Mouse (Mus musculus) stomach, embryonic 16.5 days (tissue): ENCODE results near the gene Aifm1. TPM values are rescaled to one million over a fixed set of nuclear protein-coding genes. Genes with fewer than 3 reads are reported as not detected.
A peak's percentile ranks its signal among the peaks of the same experiment; 100 is the strongest.

ENCODE experiments used
- ATAC-seq: fragments of 200-750 bp; cut with Nextera tagmentation; 2 replicates; pipeline ENCODE4 v1.8.0; 2017; ENCODE audit warnings: moderate number of reproducible peaks, moderate TSS enrichment; ENCODE audit not compliant: insufficient read depth, low FRiP score
- H3K27ac ChIP-seq: fragments of 300-500 bp; sonication (generic); 2 replicates; pipeline ENCODE4 v1.5.1; 2014; ENCODE audit warnings: low read length
- H3K27me3 ChIP-seq: fragments of 300-500 bp; sonication (generic); 2 replicates; pipeline ENCODE4 v1.6.1; 2014; ENCODE audit warnings: low read length, control low read depth, mixed read lengths; ENCODE audit not compliant: control insufficient read depth, insufficient read depth
- H3K36me3 ChIP-seq: fragments of 300-500 bp; sonication (generic); 2 replicates; pipeline ENCODE4 v1.6.1; 2014; ENCODE audit warnings: low read length; ENCODE audit not compliant: control insufficient read depth, insufficient read depth
- H3K4me1 ChIP-seq: fragments of 300-500 bp; sonication (generic); 2 replicates; pipeline ENCODE4 v1.6.1; 2014; ENCODE audit warnings: low read length, control low read depth, mixed read lengths; ENCODE audit not compliant: control insufficient read depth, insufficient read depth
- H3K4me2 ChIP-seq: fragments of 300-500 bp; sonication (generic); 2 replicates; pipeline ENCODE4 v1.6.1; 2014; ENCODE audit warnings: low read depth, low read length, mixed read lengths
- H3K4me3 ChIP-seq: fragments of 300-500 bp; sonication (generic); replicated peaks from 2 replicates; pipeline ENCODE4 v1.5.1; 2014; ENCODE audit warnings: mild to moderate bottlenecking, low read length
- H3K9ac ChIP-seq: fragments of 300-500 bp; sonication (generic); 2 replicates; pipeline ENCODE4 v1.6.1; 2014; ENCODE audit warnings: low read length
- H3K9me3 ChIP-seq: fragments of 300-500 bp; sonication (generic); replicated peaks from 2 replicates; pipeline ENCODE4 v1.6.1; 2016; ENCODE audit warnings: low read length, control low read depth; ENCODE audit not compliant: control insufficient read depth
- WGBS: fragments of 180-500 bp; shearing (Covaris S2); extraction: QIAGEN DNeasy Blood & Tissue Kit; methylation state at CpG from one replicate; pipeline ENCODE4 v1.1.7; 2014; 5-methylcytosine and 5-hydroxymethylcytosine counted together
- polyA plus RNA-seq: library from polyadenylated mRNA; unstranded; fragments of >200 nt; fragmentation: Nextera tagmentation; extraction: Ambion mirVana; gene quantifications from 2 replicates; pipeline ENCODE4 v1.2.1, GENCODE M21; 2015

Aifm1 gene
- polyA plus RNA-seq, result 78.0 and 81.0 TPM in 2 replicates

- WGBS, result 12% methylated on average over 40 of the region's 45 CpGs
Measured at GRCm38 (mm10) chrX:48513166-48513807, at the start of gene Aifm1. Gene Aifm1 (minus strand): TSS chrX:48513563.

GRCm38 (mm10) chrX:48532175-48532574, 18.8 kb upstream of the Aifm1 start:
- Histone ChIP-seq H3K27ac (no peak overlapping the region), H3K4me3 (no peak overlapping the region), H3K27me3 (no peaks in the 10 kb centered on the region), H3K9ac (no peak overlapping the region), H3K9me3 (no peaks in the 10 kb centered on the region), H3K4me1 (no peaks in the 10 kb centered on the region), H3K36me3 (no peaks in the 10 kb centered on the region), H3K4me2 (no peak overlapping the region)
- WGBS, result 29% methylated on average over 3 of the region's 3 CpGs
- no peak for ATAC-seq

More at GRCm38 (mm10) chrX:48513166-48513807, at the start of gene Aifm1:
- Histone ChIP-seq H3K36me3 (no peaks in the 10 kb centered on the region), H3K27ac (peak within 1 kb of the TSS; percentile 33; the same call in 1 of the 2 replicates), H3K9ac (peak within 1 kb of the TSS; percentile 77), H3K4me1 (no peaks in the 10 kb centered on the region), H3K4me2 (peak within 1 kb of the TSS; percentile 57), H3K27me3 (no peaks in the 10 kb centered on the region), H3K9me3 (no peaks in the 10 kb centered on the region), H3K4me3 (peak within 1 kb of the TSS; percentile 62)
- ATAC-seq, result peak; percentile 100

DNA sequence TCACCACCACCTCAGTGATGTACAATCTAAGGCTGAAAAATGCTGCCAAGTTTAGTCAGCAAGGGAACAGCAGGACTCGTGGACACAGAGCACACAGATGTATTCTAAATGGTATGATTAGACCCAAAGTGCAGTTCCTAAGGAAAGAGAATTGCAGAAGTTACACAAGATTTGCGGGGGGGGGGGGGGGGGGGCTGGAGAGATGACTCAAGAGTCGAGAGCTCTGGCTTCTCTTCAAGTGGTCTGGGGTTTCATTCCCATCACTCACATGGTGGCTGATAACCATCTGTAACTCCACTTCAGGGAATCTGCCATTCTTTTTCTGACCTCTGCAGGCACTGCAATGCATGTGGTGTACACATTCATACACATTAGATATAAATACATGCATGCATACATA, 13.1 kb upstream of the Aifm1 start:
- Histone ChIP-seq H3K9ac (no peak overlapping the region), H3K4me3 (no peak overlapping the region), H3K27me3 (no peaks in the 10 kb centered on the region), H3K4me1 (no peaks in the 10 kb centered on the region), H3K27ac (no peak overlapping the region), H3K9me3 (no peaks in the 10 kb centered on the region), H3K4me2 (no peak overlapping the region), H3K36me3 (no peaks in the 10 kb centered on the region)
- 39% methylated on average over 2 of the region's 3 CpGs for WGBS
- no peak for ATAC-seq

GRCm38 (mm10) chrX:48525866-48526265, 12.5 kb upstream of the Aifm1 start:
- 56% methylated on average over 8 of the region's 8 CpGs for WGBS
- Histone ChIP-seq H3K4me3 (no peak overlapping the region), H3K27ac (no peak overlapping the region), H3K4me2 (no peak overlapping the region), H3K9me3 (no peaks in the 10 kb centered on the region), H3K4me1 (no peaks in the 10 kb centered on the region), H3K36me3 (no peaks in the 10 kb centered on the region), H3K9ac (no peak overlapping the region), H3K27me3 (no peaks in the 10 kb centered on the region)
- no peak for ATAC-seq

DNA sequence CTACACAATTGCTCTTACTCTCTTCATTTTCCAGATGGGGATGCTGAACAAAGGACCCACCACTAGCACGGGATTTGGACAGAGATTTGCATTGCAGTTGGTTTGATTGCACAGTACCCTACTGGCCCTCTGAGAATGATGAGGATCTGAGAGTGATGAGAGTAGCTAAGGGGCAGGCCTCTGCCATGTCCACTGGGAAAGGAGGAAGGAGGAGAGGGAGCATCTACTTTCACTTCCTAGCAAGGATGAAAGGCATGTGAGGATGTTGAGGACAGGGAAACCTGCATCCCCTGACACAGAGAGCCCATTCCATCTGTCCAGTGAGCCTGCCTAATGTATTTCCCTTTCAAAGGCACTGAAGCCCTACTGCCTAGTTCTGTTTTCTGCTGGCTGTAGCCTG, 12.0 kb upstream of the Aifm1 start:
- H3K36me3 ChIP-seq, result no peaks in the 10 kb centered on the region
- H3K4me2 ChIP-seq, result no peak overlapping the region
- H3K4me1 ChIP-seq, result no peaks in the 10 kb centered on the region
- no peaks in the 10 kb centered on the region for H3K9me3 ChIP-seq
- no peak for ATAC-seq
- no peak overlapping the region for H3K27ac ChIP-seq
- no peaks in the 10 kb centered on the region for H3K27me3 ChIP-seq
- WGBS, result 68% methylated on average over 1 of the region's 1 CpGs
- no peak overlapping the region for H3K9ac ChIP-seq
- H3K4me3 ChIP-seq, result no peak overlapping the region

DNA sequence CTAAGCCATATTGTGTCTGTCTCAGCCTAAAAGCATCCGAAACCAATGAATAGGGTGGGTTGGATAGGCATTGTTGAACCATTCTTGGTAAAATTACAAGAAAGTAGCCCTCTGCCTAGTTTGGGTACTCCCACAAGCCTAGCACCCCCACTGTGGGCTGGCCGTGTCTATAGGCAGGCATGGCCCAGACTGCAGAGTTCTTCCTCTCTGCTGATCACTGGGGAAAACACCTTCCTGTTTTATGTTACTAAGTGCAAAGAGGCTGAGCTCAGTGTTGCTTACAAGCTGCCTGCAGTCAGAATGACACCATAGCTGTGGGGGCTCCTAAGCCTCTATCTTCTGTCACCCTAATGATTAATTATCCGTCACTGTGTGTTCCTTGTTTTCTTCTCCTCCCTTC, 10.1 kb upstream of the Aifm1 start:
- Histone ChIP-seq H3K4me2 (no peak overlapping the region), H3K4me1 (no peaks in the 10 kb centered on the region), H3K27me3 (no peaks in the 10 kb centered on the region), H3K9ac (no peak overlapping the region), H3K4me3 (no peak overlapping the region), H3K36me3 (no peaks in the 10 kb centered on the region), H3K9me3 (no peaks in the 10 kb centered on the region), H3K27ac (no peak overlapping the region)
- ATAC-seq, result no peak
- WGBS, result 67% methylated on average over 3 of the region's 3 CpGs

DNA sequence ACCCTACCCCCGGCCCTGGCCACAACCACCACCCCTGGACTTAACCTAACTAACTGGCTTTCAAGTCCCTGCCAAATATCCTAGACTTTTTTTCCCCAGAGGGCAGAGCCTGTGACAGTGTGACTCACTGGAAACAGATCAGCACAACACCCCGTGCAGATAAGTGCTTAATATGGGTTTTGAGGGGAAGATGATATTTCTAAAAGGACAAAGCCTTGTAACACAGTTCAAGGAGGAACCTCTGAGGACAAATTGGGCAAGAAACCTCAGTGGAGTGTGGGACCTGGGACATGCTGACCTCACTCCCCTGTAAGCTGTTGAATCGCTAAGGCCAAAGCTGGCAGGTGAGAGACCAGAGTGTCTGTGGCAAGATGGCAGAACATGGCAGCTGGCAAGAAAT, 8.3 kb upstream of the Aifm1 start:
- H3K4me2 ChIP-seq, result no peak overlapping the region
- no peaks in the 10 kb centered on the region for H3K9me3 ChIP-seq
- WGBS, result 69% methylated on average over 2 of the region's 3 CpGs
- no peak overlapping the region for H3K9ac ChIP-seq
- no peaks in the 10 kb centered on the region for H3K36me3 ChIP-seq
- no peaks in the 10 kb centered on the region for H3K27me3 ChIP-seq
- H3K4me3 ChIP-seq, result no peak overlapping the region
- no peak for ATAC-seq
- H3K27ac ChIP-seq, result no peak overlapping the region
- H3K4me1 ChIP-seq, result no peaks in the 10 kb centered on the region

DNA sequence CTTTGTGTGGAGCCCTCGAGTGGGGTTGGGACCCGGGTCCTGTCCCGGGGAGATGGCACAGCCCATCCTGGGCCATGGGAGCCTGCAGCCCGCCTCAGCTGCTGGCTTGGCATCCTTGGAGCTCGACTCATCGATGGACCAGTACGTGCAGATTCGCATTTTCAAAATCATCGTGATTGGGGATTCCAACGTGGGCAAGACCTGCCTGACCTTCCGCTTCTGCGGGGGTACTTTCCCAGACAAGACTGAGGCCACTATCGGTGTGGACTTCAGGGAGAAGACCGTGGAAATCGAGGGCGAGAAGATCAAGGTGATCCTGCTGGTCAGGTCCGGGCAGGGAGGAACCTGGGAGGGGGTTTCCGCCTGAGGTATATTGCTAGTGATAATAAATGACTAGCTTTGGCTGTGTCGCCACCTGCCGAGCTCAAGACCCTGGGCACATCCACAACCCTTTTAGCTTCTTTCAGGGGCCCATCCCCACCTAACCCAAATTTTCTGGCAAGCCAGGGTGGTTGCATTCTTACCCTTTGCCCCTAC, 6.3 kb upstream of the Aifm1 start:
- WGBS, result 29% methylated on average over 20 of the region's 20 CpGs
- no peak overlapping the region for H3K27ac ChIP-seq
- ATAC-seq, result no peak

GRCm38 (mm10) chrX:48518808-48519548, 5.6 kb upstream of the Aifm1 start, which contains the start of gene Rab33a:
Gene Rab33a (plus strand): TSS chrX:48519285.
- H3K4me3 ChIP-seq, result peak within 1 kb of the TSS; percentile 52
- 15% methylated on average over 33 of the region's 33 CpGs for WGBS
- ATAC-seq, result peak; percentile 67; the same call in 1 of the 2 replicates
- H3K9me3 ChIP-seq, result no peaks in the 10 kb centered on the region
- peak within 1 kb of the TSS; percentile 32 for H3K9ac ChIP-seq
- H3K4me1 ChIP-seq, result no peaks in the 10 kb centered on the region
- H3K27me3 ChIP-seq, result no peaks in the 10 kb centered on the region
- H3K36me3 ChIP-seq, result no peaks in the 10 kb centered on the region
- peak within 1 kb of the TSS; percentile 76 for H3K4me2 ChIP-seq
- H3K27ac ChIP-seq, result no peak within 1 kb of the TSS

More for the DNA sequence above, 6.3 kb upstream of the Aifm1 start:
- Histone ChIP-seq H3K27me3 (no peaks in the 10 kb centered on the region), H3K4me2 (peak overlapping the region; percentile 76), H3K4me1 (no peaks in the 10 kb centered on the region), H3K36me3 (no peaks in the 10 kb centered on the region), H3K4me3 (peak overlapping the region; percentile 52), H3K9ac (peak overlapping the region; percentile 32), H3K9me3 (no peaks in the 10 kb centered on the region)
